Mouse (Mus musculus) heart, adult 2 months (tissue): Measurements from ENCODE around the gene Dlk1.

Source experiments
- CTCF ChIP-seq: fragments of 200-600 bp; IDR thresholded peaks from 2 replicates; pipeline ENCODE4 v1.8.1; 2022; ENCODE audit warnings: antibody characterized with exemption, mild to moderate bottlenecking, moderate library complexity
- POLR2A ChIP-seq: fragments of 200-500 bp; IDR thresholded peaks from 2 replicates; pipeline ENCODE4 v1.6.1; 2011; ENCODE audit warnings: mild to moderate bottlenecking, low read depth, low read length, control low read depth; ENCODE audit not compliant: insufficient read depth

- TF ChIP-seq POLR2A (no peak), CTCF (no peak)
These were observed 46.6 kb upstream of the Dlk1 start for GRCm38 (mm10) chr12:109406018-109406417.
